In genomic region chr7:132425364-132425999, GRCm38 (mm10) we compare ENCODE assay signal across 17 mouse cellular contexts.
DNase-seq lines count a peak whose midpoint lies in the region; ATAC-seq and TF ChIP-seq lines count a peak whose summit lies in the region.
"Had no signal": no experiment of that assay in that cellular context is flagged by ENCODE, and none has a peak within 500 bp of the region (broad histone marks: within the 10 kb centered on the region; RNA-seq: fewer than 3 reads in every experiment).

No protein-coding gene starts in this region.

- H3K4me1 ChIP-seq in heart, postnatal 0 days (ENCODE audit: control insufficient read depth, insufficient read depth) = no peaks in the 10 kb centered on the region
- 0 out of 2 replicates have a peak, but pooled peaks cover 2% of the 10 kb centered on the region for H3K4me1 ChIP-seq in heart, embryonic 11.5 days (ENCODE audit: control insufficient read depth, insufficient read depth, low read length)
- H3K4me1 ChIP-seq in midbrain, embryonic 12.5 days = peaks cover 10% of the 10 kb centered on the region
- peaks cover 6% of the 10 kb centered on the region for H3K4me1 ChIP-seq in midbrain, embryonic 11.5 days (ENCODE audit: control insufficient read depth, insufficient read depth, low read length)
- H3K4me1 ChIP-seq in hindbrain, embryonic 12.5 days = peaks cover 22% of the 10 kb centered on the region
- H3K4me1 ChIP-seq: liver, embryonic 13.5 days had no signal

- TF ChIP-seq EP300 in heart, postnatal 0 days (IDR thresholded peaks at IDR 0.05; ENCODE audit: low read depth) = no peak

- H3K9ac ChIP-seq in heart, postnatal 0 days (replicated peaks; ENCODE audit: low read depth, low read length) = no peak overlapping the region
- H3K9ac ChIP-seq in heart, embryonic 11.5 days (ENCODE audit: low read depth, low read length) = no peak overlapping the region
- no peak overlapping the region for H3K9ac ChIP-seq in midbrain, embryonic 12.5 days (replicated peaks)
- H3K9ac ChIP-seq in midbrain, embryonic 11.5 days (ENCODE audit: low read length) = no peak overlapping the region
- no peak overlapping the region for H3K9ac ChIP-seq in hindbrain, embryonic 12.5 days
- H3K9ac ChIP-seq: liver, embryonic 13.5 days had no signal

- no peaks in the 10 kb centered on the region for H3K36me3 ChIP-seq in heart, postnatal 0 days (replicated peaks; ENCODE audit: control insufficient read depth, insufficient read depth, low read length)
- H3K36me3 ChIP-seq in heart, embryonic 11.5 days (ENCODE audit: control insufficient read depth, insufficient read depth, low read length) = no peaks in the 10 kb centered on the region
- H3K36me3 ChIP-seq in midbrain, embryonic 12.5 days = no peaks in the 10 kb centered on the region
- H3K36me3 ChIP-seq in midbrain, embryonic 11.5 days (ENCODE audit: control insufficient read depth, insufficient read depth, low read length) = no peaks in the 10 kb centered on the region
- H3K36me3 ChIP-seq in hindbrain, embryonic 12.5 days = no peaks in the 10 kb centered on the region
- H3K36me3 ChIP-seq: G1E; limb, embryonic 10.5 days; liver, embryonic 13.5 days had no signal

- ATAC-seq in heart, postnatal 0 days (ENCODE audit: insufficient read depth, low read depth) = 0 out of 2 replicates have a peak, but pooled peaks have one; percentile 17
- no peak for ATAC-seq in heart, embryonic 11.5 days (replicated peaks; ENCODE audit: insufficient number of reproducible peaks, low FRiP score, low TSS enrichment)
- no peak for ATAC-seq in midbrain, embryonic 12.5 days (ENCODE audit: low FRiP score, low read depth)
- no peak for ATAC-seq in midbrain, embryonic 11.5 days (ENCODE audit: low FRiP score)
- ATAC-seq in hindbrain, embryonic 12.5 days (ENCODE audit: low FRiP score) = no peak
- ATAC-seq: forebrain, embryonic 16.5 days had no signal

- 69% methylated on average over 11 of the region's 11 CpGs for WGBS in heart, postnatal 0 days
- 70% methylated on average over 11 of the region's 11 CpGs for WGBS in heart, embryonic 11.5 days (ENCODE audit: insufficient replicate concordance)
- WGBS in midbrain, embryonic 12.5 days = 67% methylated on average over 11 of the region's 11 CpGs
- WGBS in midbrain, embryonic 11.5 days = 71% methylated on average over 11 of the region's 11 CpGs
- 47% methylated on average over 11 of the region's 11 CpGs for WGBS in hindbrain, embryonic 12.5 days

- H3K4me2 ChIP-seq in heart, postnatal 0 days (ENCODE audit: low read depth, low read length) = no peak overlapping the region
- H3K4me2 ChIP-seq in heart, embryonic 11.5 days = no peak overlapping the region
- no peak overlapping the region for H3K4me2 ChIP-seq in midbrain, embryonic 12.5 days (replicated peaks)
- no peak overlapping the region for H3K4me2 ChIP-seq in midbrain, embryonic 11.5 days
- no peak overlapping the region for H3K4me2 ChIP-seq in hindbrain, embryonic 12.5 days (replicated peaks)
- H3K4me2 ChIP-seq: liver, embryonic 13.5 days had no signal

- H3K27ac ChIP-seq in heart, postnatal 0 days (ENCODE audit: low read depth) = no peak overlapping the region
- H3K27ac ChIP-seq in heart, embryonic 11.5 days (ENCODE audit: low read depth, low read length) = no peak overlapping the region
- peak overlapping the region; percentile 30; the same call in 1 of the 2 replicates for H3K27ac ChIP-seq in midbrain, embryonic 12.5 days (replicated peaks)
- no peak overlapping the region for H3K27ac ChIP-seq in midbrain, embryonic 11.5 days (ENCODE audit: low read depth, low read length)
- peak overlapping the region; percentile 62; the same call in 1 of the 2 replicates for H3K27ac ChIP-seq in hindbrain, embryonic 12.5 days
- H3K27ac ChIP-seq: heart, adult 2 months; limb, embryonic 10.5 days; liver, embryonic 13.5 days; macrophage had no signal

- H3K9me3 ChIP-seq in heart, postnatal 0 days (replicated peaks; ENCODE audit: control insufficient read depth, low read length) = no peaks in the 10 kb centered on the region
- H3K9me3 ChIP-seq in heart, embryonic 11.5 days (replicated peaks; ENCODE audit: control insufficient read depth, low read length) = no peaks in the 10 kb centered on the region
- no peaks in the 10 kb centered on the region for H3K9me3 ChIP-seq in midbrain, embryonic 12.5 days
- no peaks in the 10 kb centered on the region for H3K9me3 ChIP-seq in midbrain, embryonic 11.5 days (ENCODE audit: control insufficient read depth, low read length)
- no peaks in the 10 kb centered on the region for H3K9me3 ChIP-seq in hindbrain, embryonic 12.5 days (replicated peaks)
- H3K9me3 ChIP-seq: limb, embryonic 10.5 days; liver, embryonic 13.5 days had no signal

- no peak for TF ChIP-seq CTCF in heart, postnatal 0 days (IDR thresholded peaks at IDR 0.05; ENCODE audit: low read depth)

- no peak overlapping the region for H3K4me3 ChIP-seq in heart, postnatal 0 days (ENCODE audit: low read depth, low read length)
- no peak overlapping the region for H3K4me3 ChIP-seq in heart, embryonic 11.5 days (ENCODE audit: low read depth, low read length)
- no peak overlapping the region for H3K4me3 ChIP-seq in midbrain, embryonic 12.5 days
- no peak overlapping the region for H3K4me3 ChIP-seq in midbrain, embryonic 11.5 days (ENCODE audit: low read depth, low read length)
- no peak overlapping the region for H3K4me3 ChIP-seq in hindbrain, embryonic 12.5 days
- H3K4me3 ChIP-seq: heart, adult 2 months; limb, embryonic 10.5 days; liver, embryonic 13.5 days had no signal

- H3K27me3 ChIP-seq in heart, postnatal 0 days (ENCODE audit: control insufficient read depth, insufficient read depth, low read length) = no peaks in the 10 kb centered on the region
- H3K27me3 ChIP-seq in heart, embryonic 11.5 days (ENCODE audit: control insufficient read depth, insufficient read depth, low read length) = no peaks in the 10 kb centered on the region
- H3K27me3 ChIP-seq in midbrain, embryonic 12.5 days = no peaks in the 10 kb centered on the region
- no peaks in the 10 kb centered on the region for H3K27me3 ChIP-seq in midbrain, embryonic 11.5 days (ENCODE audit: control insufficient read depth, insufficient read depth, low read length)
- H3K27me3 ChIP-seq in hindbrain, embryonic 12.5 days = no peaks in the 10 kb centered on the region
- H3K27me3 ChIP-seq: liver, embryonic 13.5 days had no signal

- no peak for DNase-seq in heart, postnatal 0 days (ENCODE audit: low spot score)
- no peak for DNase-seq in midbrain, embryonic 11.5 days (ENCODE audit: low spot score, missing footprints)
- DNase-seq in retina, postnatal 1 day = peak; percentile 57
- DNase-seq in left cerebral cortex, adult 9 months (ENCODE audit: low spot score in 2 of 2) = no peak
- DNase-seq: cerebellum, adult 11 months; cerebellum, postnatal 36 days; heart, adult 2 months; liver, embryonic 13.5 days; right cerebral cortex, postnatal 25 days; thymus, postnatal 4 days had no signal

Comparison
In these comparisons a context has a peak if more than half of its experiments do, and no peak if none do; other contexts are left out.
1. H3K27ac ChIP-seq: peak in midbrain, embryonic 12.5 days (single experiment) and hindbrain, embryonic 12.5 days (single experiment); none in heart, postnatal 0 days (single experiment), heart, embryonic 11.5 days (single experiment) and midbrain, embryonic 11.5 days (single experiment).